Mouse (Mus musculus) lung, postnatal 0 days (tissue): ENCODE measurements around the gene Pfdn4.

Experiments used
- CTCF ChIP-seq: IDR thresholded peaks from 2 replicates; pipeline ENCODE4 v1.5.1; 2016; ENCODE audit warnings: antibody characterized with exemption, mild to moderate bottlenecking
- EP300 ChIP-seq: IDR thresholded peaks from 2 replicates; pipeline ENCODE4 v1.6.1; 2016; ENCODE audit warnings: antibody characterized with exemption, mild to moderate bottlenecking, control low read depth

DNA sequence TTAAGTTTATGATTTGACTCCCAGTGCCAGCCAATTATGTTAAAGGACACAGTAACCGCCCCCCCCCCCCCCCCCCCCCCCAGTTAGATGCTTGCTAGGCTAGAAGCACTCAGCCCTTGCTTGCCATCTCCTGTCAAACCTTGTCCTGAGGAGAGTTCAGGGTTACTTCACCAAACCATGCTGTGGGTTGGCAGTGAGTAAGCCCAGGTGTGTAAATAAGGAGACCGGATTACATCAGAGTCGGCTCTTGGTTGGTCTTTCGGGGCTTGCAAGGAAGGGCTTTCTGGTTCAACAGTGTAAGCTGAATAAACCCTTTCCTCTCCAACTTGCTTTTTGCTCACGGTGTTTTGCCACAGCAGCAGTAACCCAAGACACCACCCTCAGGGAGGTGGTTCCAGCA is 47.4 kb downstream of the Pfdn4 start:
- TF ChIP-seq CTCF = no peak
- no peak for TF ChIP-seq EP300
